Mouse (Mus musculus) testis, adult 2 months (tissue): ENCODE results near the gene Negr1.

ENCODE experiments used
- CTCF ChIP-seq: fragments of 200-500 bp; IDR thresholded peaks from 2 replicates; pipeline ENCODE4 v1.5.1; 2012; ENCODE audit warnings: low read depth, mild to moderate bottlenecking, inconsistent platforms, low read length, moderate library complexity; ENCODE audit not compliant: control insufficient read depth, insufficient read depth, insufficient replicate concordance
- POLR2A ChIP-seq: fragments of 200-500 bp; IDR thresholded peaks from 2 replicates; pipeline ENCODE4 v1.6.1; 2012; ENCODE audit warnings: low read depth, mild to moderate bottlenecking, inconsistent platforms, low read length, moderate library complexity; ENCODE audit not compliant: control insufficient read depth

DNA sequence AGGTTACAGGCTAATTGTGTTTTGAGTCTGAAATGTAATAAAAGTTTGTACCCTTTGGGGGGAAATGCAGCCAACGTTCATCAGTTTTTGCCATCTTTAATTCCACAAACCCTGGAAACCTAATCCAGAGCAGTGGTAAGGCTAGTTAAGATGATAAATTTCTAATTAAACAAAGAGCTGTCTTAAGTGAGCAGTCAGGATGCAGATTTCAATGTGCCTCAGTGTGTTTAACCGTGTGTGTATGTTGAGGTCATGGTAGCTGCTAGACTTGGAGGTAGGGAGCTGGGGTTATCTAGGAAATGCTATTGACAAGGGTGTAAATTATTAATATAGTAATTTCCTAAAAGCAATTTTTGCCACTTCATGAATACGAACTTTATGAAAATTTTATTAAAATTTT lies 185.9 kb downstream of the Negr1 start:
- no peak for TF ChIP-seq POLR2A
- TF ChIP-seq CTCF: no peak
